Mouse (Mus musculus): ENCODE measurements at regions not wholly inside any gene's neighbourhood (a gene's known extent, or its start where the extent isn't known, plus 50 kb on each side); places are given as distances from the start of the nearest gene placed in this dataset.

DNA sequence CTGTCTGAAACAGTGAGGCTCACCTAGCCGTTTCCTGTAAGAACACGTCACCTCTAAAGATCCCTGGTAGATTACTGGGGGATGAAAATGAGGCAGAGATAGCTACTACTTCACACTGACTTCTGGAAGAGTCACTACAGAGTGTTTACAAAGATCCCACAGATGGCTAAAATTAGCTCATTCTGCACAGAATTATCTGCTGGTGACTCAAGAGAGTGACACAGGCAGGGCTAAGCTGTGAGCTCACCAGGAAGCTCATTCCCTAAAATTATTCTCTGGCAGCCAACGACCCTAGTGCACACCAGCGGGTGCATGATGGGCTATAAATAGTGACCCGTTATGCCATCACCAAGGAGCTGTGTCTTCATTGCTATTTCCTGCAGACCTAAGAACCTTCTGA lies 53.2 kb upstream of the Ddah1 start:
- H3K27me3 ChIP-seq (ENCODE audit: control insufficient read depth, insufficient read depth, insufficient read length): no peaks in the 10 kb centered on the region
- TF ChIP-seq CEBPB (IDR thresholded peaks at IDR 0.05; ENCODE audit: insufficient read depth, poor library complexity, severe bottlenecking) (peak; percentile 28; the same call in 1 of the 2 replicates), REST (IDR thresholded peaks at IDR 0.05; ENCODE audit: insufficient read depth, insufficient read length) (no peak)
- no peak overlapping the region for H3K4me3 ChIP-seq
- no peak overlapping the region for H3ac ChIP-seq (ENCODE audit: control insufficient read depth, insufficient read length)
- no peaks in the 10 kb centered on the region for H3K79me2 ChIP-seq (ENCODE audit: control insufficient read depth, insufficient read depth)
- no peaks in the 10 kb centered on the region for H3K36me3 ChIP-seq (ENCODE audit: control insufficient read depth, insufficient read depth)
- peak overlapping the region; percentile 13 for H3K4me2 ChIP-seq (ENCODE audit: low read depth)

DNA sequence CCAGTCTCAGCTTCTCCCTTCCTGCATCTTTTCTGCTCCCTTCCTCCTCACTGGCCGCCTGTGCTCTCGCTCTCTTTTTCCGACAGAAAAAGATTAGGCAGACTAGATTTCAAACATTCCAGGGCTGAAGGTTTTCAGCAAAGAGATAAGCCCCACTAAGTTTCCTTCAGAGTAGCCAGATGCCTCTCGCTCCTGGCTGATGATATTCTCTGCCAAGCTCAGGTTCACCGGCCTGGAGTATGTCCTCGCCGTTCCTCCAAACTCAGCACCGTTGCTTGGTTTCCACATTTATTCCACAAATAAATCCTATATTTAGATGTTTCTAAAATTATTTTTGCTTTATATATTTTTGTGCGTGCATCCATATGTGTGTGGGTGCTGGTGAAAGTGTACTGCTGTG lies 54.3 kb upstream of the Ccn1 start:
- H3ac ChIP-seq (ENCODE audit: control insufficient read depth, insufficient read length): no peak overlapping the region
- no peaks in the 10 kb centered on the region for H3K79me2 ChIP-seq (ENCODE audit: control insufficient read depth, insufficient read depth)
- H3K4me2 ChIP-seq (ENCODE audit: low read depth): no peak overlapping the region
- no peaks in the 10 kb centered on the region for H3K36me3 ChIP-seq (ENCODE audit: control insufficient read depth, insufficient read depth)
- TF ChIP-seq POLR2AphosphoS2 (IDR thresholded peaks at IDR 0.05; ENCODE audit: insufficient read length, low read depth) (no peak), USF1 (IDR thresholded peaks at IDR 0.05; ENCODE audit: low read depth) (no peak), MAX (IDR thresholded peaks at IDR 0.05; ENCODE audit: low read depth) (no peak), TCF3 (IDR thresholded peaks at IDR 0.05; ENCODE audit: insufficient read length, low read depth) (no peak), MYOD1 (IDR thresholded peaks at IDR 0.05; ENCODE audit: control insufficient read depth in 1 of 3, insufficient read length in 2 of 3, low read depth in 2 of 3) (no peak), REST (IDR thresholded peaks at IDR 0.05; ENCODE audit: insufficient read depth, insufficient read length) (no peak), SRF (IDR thresholded peaks at IDR 0.05; ENCODE audit: control insufficient read depth, insufficient read length, low read depth) (no peak), MYOG (IDR thresholded peaks at IDR 0.05; ENCODE audit: control insufficient read depth in 1 of 3, insufficient read depth in 1 of 3, insufficient read length in 2 of 3, low read depth in 2 of 3) (no peak)
- H3K4me3 ChIP-seq: no peak overlapping the region
- no peaks in the 10 kb centered on the region for H3K27me3 ChIP-seq (ENCODE audit: control insufficient read depth, insufficient read depth, insufficient read length)

DNA sequence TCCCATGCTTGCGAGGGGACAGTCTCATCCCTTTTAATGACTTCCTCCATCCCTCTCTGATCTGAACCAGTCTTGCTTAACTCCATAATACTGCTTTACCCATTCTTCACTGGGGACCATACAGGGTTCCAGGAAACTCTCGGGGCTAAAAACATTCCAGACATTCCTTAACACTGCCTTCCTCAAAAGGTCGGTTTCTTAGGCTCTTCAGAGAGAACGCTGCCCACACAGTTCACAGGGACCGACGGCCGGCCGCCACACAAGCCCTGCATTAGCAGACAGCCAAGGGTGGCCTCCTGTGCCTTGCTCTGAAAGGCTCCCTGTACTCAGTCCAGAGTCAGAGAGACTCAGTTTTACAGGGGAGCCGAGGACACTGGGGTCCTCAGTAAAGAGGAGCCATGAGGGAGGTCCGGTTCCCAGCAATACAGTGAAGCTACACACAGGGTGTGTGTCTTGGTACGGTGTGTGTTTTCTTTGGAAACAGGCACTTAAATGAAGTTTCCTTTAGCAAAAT lies 53.7 kb upstream of the Ccn1 start:
- TF ChIP-seq MYOD1 (IDR thresholded peaks at IDR 0.05; ENCODE audit: control insufficient read depth in 1 of 3, insufficient read length in 2 of 3, low read depth in 2 of 3) (no peak), TCF12 (IDR thresholded peaks at IDR 0.05; ENCODE audit: insufficient read depth, poor library complexity, severe bottlenecking) (no peak), POLR2A (IDR thresholded peaks at IDR 0.05; ENCODE audit: insufficient read length, low read depth) (no peak), REST (IDR thresholded peaks at IDR 0.05; ENCODE audit: insufficient read depth, insufficient read length) (no peak), TCF3 (IDR thresholded peaks at IDR 0.05; ENCODE audit: insufficient read length, low read depth) (no peak), MYOG (IDR thresholded peaks at IDR 0.05; ENCODE audit: control insufficient read depth in 1 of 3, insufficient read depth in 1 of 3, insufficient read length in 2 of 3, low read depth in 2 of 3) (no peak), SRF (IDR thresholded peaks at IDR 0.05; ENCODE audit: control insufficient read depth, insufficient read length, low read depth) (no peak), POLR2AphosphoS2 (IDR thresholded peaks at IDR 0.05; ENCODE audit: insufficient read length, low read depth) (no peak)
- no peak overlapping the region for H3ac ChIP-seq (ENCODE audit: control insufficient read depth, insufficient read length)

DNA sequence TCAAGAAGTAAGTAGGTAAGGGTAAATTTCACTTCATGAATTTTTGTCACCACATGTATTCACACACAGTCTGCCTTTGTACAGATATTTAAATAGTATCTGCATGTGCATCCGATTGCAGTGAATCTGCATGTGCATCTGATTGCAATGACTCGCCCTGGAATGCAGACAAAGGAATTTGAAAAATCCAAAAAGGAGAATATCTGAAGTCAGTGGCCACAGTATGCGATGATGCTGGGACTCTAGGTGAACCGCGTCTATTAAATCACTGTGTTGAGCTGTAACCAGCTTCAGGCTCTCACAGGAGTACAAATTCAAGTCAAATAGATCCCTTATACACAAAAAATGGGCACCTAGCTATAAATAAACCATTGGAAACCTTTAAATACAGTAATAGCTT lies 53.0 kb upstream of the Ccn1 start:
- no peak overlapping the region for H3ac ChIP-seq (ENCODE audit: control insufficient read depth, insufficient read length)
- H3K27me3 ChIP-seq (ENCODE audit: control insufficient read depth, insufficient read depth, insufficient read length): no peaks in the 10 kb centered on the region
- TF ChIP-seq SRF (IDR thresholded peaks at IDR 0.05; ENCODE audit: control insufficient read depth, insufficient read length, low read depth) (no peak), USF1 (IDR thresholded peaks at IDR 0.05; ENCODE audit: low read depth) (no peak), MYOG (IDR thresholded peaks at IDR 0.05; ENCODE audit: control insufficient read depth in 1 of 3, insufficient read depth in 1 of 3, insufficient read length in 2 of 3, low read depth in 2 of 3) (no peak), MYOD1 (IDR thresholded peaks at IDR 0.05; ENCODE audit: control insufficient read depth in 1 of 3, insufficient read length in 2 of 3, low read depth in 2 of 3) (no peak), POLR2AphosphoS2 (IDR thresholded peaks at IDR 0.05; ENCODE audit: insufficient read length, low read depth) (no peak), POLR2A (IDR thresholded peaks at IDR 0.05; ENCODE audit: insufficient read length, low read depth) (no peak), E2F4 (IDR thresholded peaks at IDR 0.05; ENCODE audit: insufficient read depth) (no peak), REST (IDR thresholded peaks at IDR 0.05; ENCODE audit: insufficient read depth, insufficient read length) (no peak), MAX (IDR thresholded peaks at IDR 0.05; ENCODE audit: low read depth) (no peak), CEBPB (IDR thresholded peaks at IDR 0.05; ENCODE audit: insufficient read depth, poor library complexity, severe bottlenecking) (no peak), TCF12 (IDR thresholded peaks at IDR 0.05; ENCODE audit: insufficient read depth, poor library complexity, severe bottlenecking) (no peak), TCF3 (IDR thresholded peaks at IDR 0.05; ENCODE audit: insufficient read length, low read depth) (no peak)
- no peaks in the 10 kb centered on the region for H3K36me3 ChIP-seq (ENCODE audit: control insufficient read depth, insufficient read depth)
- no peak overlapping the region for H3K4me3 ChIP-seq
- H3K4me2 ChIP-seq (ENCODE audit: low read depth): no peak overlapping the region
- no peaks in the 10 kb centered on the region for H3K79me2 ChIP-seq (ENCODE audit: control insufficient read depth, insufficient read depth)

More for the DNA sequence above, 53.7 kb upstream of the Ccn1 start:
- Histone ChIP-seq H3K27me3 (ENCODE audit: control insufficient read depth, insufficient read depth, insufficient read length) (no peaks in the 10 kb centered on the region), H3K36me3 (ENCODE audit: control insufficient read depth, insufficient read depth) (no peaks in the 10 kb centered on the region), H3K79me2 (ENCODE audit: control insufficient read depth, insufficient read depth) (no peaks in the 10 kb centered on the region), H3K4me2 (ENCODE audit: low read depth) (peak overlapping the region; percentile 28), H3K4me3 (no peak overlapping the region)

DNA sequence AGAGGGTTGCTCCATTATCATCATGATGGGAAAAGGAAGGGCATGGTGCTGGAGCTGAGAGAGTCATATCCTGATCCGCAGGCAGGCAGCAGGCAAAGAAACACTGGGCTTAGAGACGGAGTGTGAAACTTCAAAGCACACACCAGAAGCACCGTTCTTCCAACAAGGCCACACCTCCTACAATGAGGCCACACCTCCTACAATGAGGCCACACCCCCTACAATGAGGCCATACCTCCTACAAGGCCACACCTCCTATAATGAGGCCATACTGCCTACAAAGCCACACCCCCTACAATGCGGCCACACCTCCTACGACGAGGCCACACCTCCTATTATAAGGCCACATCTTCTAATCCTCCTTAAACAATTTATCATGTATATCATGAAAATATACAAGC lies 52.2 kb upstream of the Ccn1 start:
- no peaks in the 10 kb centered on the region for H3K36me3 ChIP-seq (ENCODE audit: control insufficient read depth, insufficient read depth)
- no peak overlapping the region for H3K4me3 ChIP-seq

More for the DNA sequence above, 52.2 kb upstream of the Ccn1 start:
- Histone ChIP-seq H3K4me2 (ENCODE audit: low read depth) (no peak overlapping the region), H3ac (ENCODE audit: control insufficient read depth, insufficient read length) (no peak overlapping the region), H3K79me2 (ENCODE audit: control insufficient read depth, insufficient read depth) (no peaks in the 10 kb centered on the region), H3K27me3 (ENCODE audit: control insufficient read depth, insufficient read depth, insufficient read length) (no peaks in the 10 kb centered on the region)
- TF ChIP-seq POLR2A (IDR thresholded peaks at IDR 0.05; ENCODE audit: insufficient read length, low read depth) (no peak), TCF12 (IDR thresholded peaks at IDR 0.05; ENCODE audit: insufficient read depth, poor library complexity, severe bottlenecking) (no peak), CEBPB (IDR thresholded peaks at IDR 0.05; ENCODE audit: insufficient read depth, poor library complexity, severe bottlenecking) (no peak), SRF (IDR thresholded peaks at IDR 0.05; ENCODE audit: control insufficient read depth, insufficient read length, low read depth) (no peak), MYOG (IDR thresholded peaks at IDR 0.05; ENCODE audit: control insufficient read depth in 1 of 3, insufficient read depth in 1 of 3, insufficient read length in 2 of 3, low read depth in 2 of 3) (no peak), MAX (IDR thresholded peaks at IDR 0.05; ENCODE audit: low read depth) (no peak), E2F4 (IDR thresholded peaks at IDR 0.05; ENCODE audit: insufficient read depth) (no peak), USF1 (IDR thresholded peaks at IDR 0.05; ENCODE audit: low read depth) (no peak), POLR2AphosphoS2 (IDR thresholded peaks at IDR 0.05; ENCODE audit: insufficient read length, low read depth) (no peak), MYOD1 (IDR thresholded peaks at IDR 0.05; ENCODE audit: control insufficient read depth in 1 of 3, insufficient read length in 2 of 3, low read depth in 2 of 3) (no peak), REST (IDR thresholded peaks at IDR 0.05; ENCODE audit: insufficient read depth, insufficient read length) (no peak), TCF3 (IDR thresholded peaks at IDR 0.05; ENCODE audit: insufficient read length, low read depth) (no peak)

Measured in myocyte (in vitro differentiated cells).